Mouse (Mus musculus): Measurements from ENCODE around the gene Pecam1. TPM values are rescaled to one million over a fixed set of nuclear protein-coding genes. Genes with fewer than 3 reads are reported as not detected.

The Pecam1 gene
- polyA plus RNA-seq, 1 experiment from 2014 or later = 69.9 TPM

- H3K36me3 ChIP-seq (ENCODE audit: control insufficient read depth, insufficient read depth, low read length) = no peaks in the 10 kb centered on the region
- peaks cover 21 to 24% of the 10 kb centered on the region in 2 experiments; a peak in 3 of 4 replicates for H3K4me1 ChIP-seq (ENCODE audit: control insufficient read depth in 2 of 2, insufficient read depth in 2 of 2, low read length in 2 of 2)
- no peaks in the 10 kb centered on the region for H3K27me3 ChIP-seq (ENCODE audit: control insufficient read depth, insufficient read depth, low read length)
- H3K27ac ChIP-seq (replicated peaks in 1 of 2; ENCODE audit: control insufficient read depth in 1 of 2, insufficient read depth in 1 of 2, low read depth in 2 of 2, low read length in 2 of 2) = no peak overlapping the region; a peak in 1 of 4 replicates
- 85% methylated on average over 2 of the region's 2 CpGs for WGBS
- no peaks in the 10 kb centered on the region for H3K9me3 ChIP-seq (ENCODE audit: control insufficient read depth, low read length)
- no peak overlapping the region for H3K4me3 ChIP-seq (ENCODE audit: control insufficient read depth in 1 of 2, insufficient read depth in 1 of 2, low read depth in 1 of 2, low read length in 2 of 2)
- H3K4me2 ChIP-seq (ENCODE audit: low read length) = no peak overlapping the region
- no peak overlapping the region for H3K9ac ChIP-seq (ENCODE audit: low read length)
- no peak for ATAC-seq (ENCODE audit: insufficient number of reproducible peaks, insufficient read depth, low FRiP score, low read depth)
Measured at GRCm38 (mm10) chr11:106665841-106666240, 84.6 kb downstream of the Pecam1 start.

DNA sequence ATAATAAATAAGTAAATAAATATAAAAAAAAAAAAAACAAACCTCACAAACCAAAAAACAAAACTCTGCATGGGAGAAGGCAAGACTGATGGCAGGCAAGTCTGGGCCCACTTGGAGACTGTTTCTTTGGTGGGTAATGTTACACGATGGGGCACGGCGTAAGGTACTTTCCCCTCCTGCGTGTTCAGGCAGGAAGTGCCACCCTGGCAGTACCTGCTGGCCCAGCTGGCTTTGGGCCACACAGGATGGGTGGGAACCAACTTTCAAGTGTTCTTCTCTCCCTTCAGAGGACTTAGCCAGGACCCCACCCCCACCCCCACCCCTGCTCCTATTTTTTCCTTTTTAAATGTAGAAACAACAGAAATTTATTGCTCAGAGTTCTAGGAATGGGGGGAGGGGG is 85.1 kb downstream of the Pecam1 start:
- H3K27ac ChIP-seq (replicated peaks in 1 of 2; ENCODE audit: control insufficient read depth in 1 of 2, insufficient read depth in 1 of 2, low read depth in 2 of 2, low read length in 2 of 2) = no peak overlapping the region; a peak in 1 of 4 replicates

GRCm38 (mm10) chr11:106664691-106665090 is 85.7 kb downstream of the Pecam1 start:
- H3K27ac ChIP-seq (replicated peaks in 1 of 2; ENCODE audit: control insufficient read depth in 1 of 2, insufficient read depth in 1 of 2, low read depth in 2 of 2, low read length in 2 of 2) = peak overlapping the region in 1 of 2 experiments; percentile 60; a peak in 1 of 4 replicates
- peaks cover 29% of the 10 kb centered on the region in 2 experiments for H3K4me1 ChIP-seq (ENCODE audit: control insufficient read depth in 2 of 2, insufficient read depth in 2 of 2, low read length in 2 of 2)
- no peak overlapping the region for H3K9ac ChIP-seq (ENCODE audit: low read length)
- no peaks in the 10 kb centered on the region for H3K27me3 ChIP-seq (ENCODE audit: control insufficient read depth, insufficient read depth, low read length)
- no peak for ATAC-seq (ENCODE audit: insufficient number of reproducible peaks, insufficient read depth, low FRiP score, low read depth)
- no peaks in the 10 kb centered on the region for H3K36me3 ChIP-seq (ENCODE audit: control insufficient read depth, insufficient read depth, low read length)
- no peak overlapping the region for H3K4me2 ChIP-seq (ENCODE audit: low read length)
- no peak overlapping the region for H3K4me3 ChIP-seq (ENCODE audit: control insufficient read depth in 1 of 2, insufficient read depth in 1 of 2, low read depth in 1 of 2, low read length in 2 of 2)
- no peaks in the 10 kb centered on the region for H3K9me3 ChIP-seq (ENCODE audit: control insufficient read depth, low read length)
- WGBS = 74% methylated on average over 8 of the region's 8 CpGs

More for the DNA sequence above, 85.1 kb downstream of the Pecam1 start:
- H3K27me3 ChIP-seq (ENCODE audit: control insufficient read depth, insufficient read depth, low read length) = no peaks in the 10 kb centered on the region
- no peak for ATAC-seq (ENCODE audit: insufficient number of reproducible peaks, insufficient read depth, low FRiP score, low read depth)
- peaks cover 26% of the 10 kb centered on the region in 2 experiments for H3K4me1 ChIP-seq (ENCODE audit: control insufficient read depth in 2 of 2, insufficient read depth in 2 of 2, low read length in 2 of 2)
- no peak overlapping the region for H3K9ac ChIP-seq (ENCODE audit: low read length)
- H3K4me2 ChIP-seq (ENCODE audit: low read length) = no peak overlapping the region
- WGBS = 85% methylated on average over 4 of the region's 4 CpGs
- H3K9me3 ChIP-seq (ENCODE audit: control insufficient read depth, low read length) = no peaks in the 10 kb centered on the region
- no peak overlapping the region for H3K4me3 ChIP-seq (ENCODE audit: control insufficient read depth in 1 of 2, insufficient read depth in 1 of 2, low read depth in 1 of 2, low read length in 2 of 2)
- H3K36me3 ChIP-seq (ENCODE audit: control insufficient read depth, insufficient read depth, low read length) = no peaks in the 10 kb centered on the region

- 73% methylated on average over 6 of the region's 6 CpGs for WGBS
- H3K9ac ChIP-seq (ENCODE audit: low read length) = no peak overlapping the region
- H3K4me3 ChIP-seq (ENCODE audit: control insufficient read depth in 1 of 2, insufficient read depth in 1 of 2, low read depth in 1 of 2, low read length in 2 of 2) = no peak overlapping the region
- H3K27ac ChIP-seq (replicated peaks in 1 of 2; ENCODE audit: control insufficient read depth in 1 of 2, insufficient read depth in 1 of 2, low read depth in 2 of 2, low read length in 2 of 2) = peak overlapping the region; percentile 16 to 60; a peak in 2 of 4 replicates
- H3K36me3 ChIP-seq (ENCODE audit: control insufficient read depth, insufficient read depth, low read length) = no peaks in the 10 kb centered on the region
- no peaks in the 10 kb centered on the region for H3K9me3 ChIP-seq (ENCODE audit: control insufficient read depth, low read length)
- H3K27me3 ChIP-seq (ENCODE audit: control insufficient read depth, insufficient read depth, low read length) = no peaks in the 10 kb centered on the region
- H3K4me1 ChIP-seq (ENCODE audit: control insufficient read depth in 2 of 2, insufficient read depth in 2 of 2, low read length in 2 of 2) = peaks cover 27 to 29% of the 10 kb centered on the region in 2 experiments
- no peak overlapping the region for H3K4me2 ChIP-seq (ENCODE audit: low read length)
- ATAC-seq (ENCODE audit: insufficient number of reproducible peaks, insufficient read depth, low FRiP score, low read depth) = no peak
Measured at GRCm38 (mm10) chr11:106663838-106664237, 86.6 kb downstream of the Pecam1 start.

- Histone ChIP-seq H3K4me2 (ENCODE audit: low read length) (no peak overlapping the region), H3K4me3 (ENCODE audit: control insufficient read depth in 1 of 2, insufficient read depth in 1 of 2, low read depth in 1 of 2, low read length in 2 of 2) (no peak overlapping the region), H3K27ac (replicated peaks in 1 of 2; ENCODE audit: control insufficient read depth in 1 of 2, insufficient read depth in 1 of 2, low read depth in 2 of 2, low read length in 2 of 2) (peak overlapping the region in 1 of 2 experiments; percentile 92; a peak in 1 of 4 replicates), H3K36me3 (ENCODE audit: control insufficient read depth, insufficient read depth, low read length) (no peaks in the 10 kb centered on the region), H3K27me3 (ENCODE audit: control insufficient read depth, insufficient read depth, low read length) (no peaks in the 10 kb centered on the region), H3K9me3 (ENCODE audit: control insufficient read depth, low read length) (no peaks in the 10 kb centered on the region), H3K4me1 (ENCODE audit: control insufficient read depth in 2 of 2, insufficient read depth in 2 of 2, low read length in 2 of 2) (peaks cover 27 to 30% of the 10 kb centered on the region in 2 experiments), H3K9ac (ENCODE audit: low read length) (no peak overlapping the region)
- WGBS = 89% methylated on average over 10 of the region's 11 CpGs
- ATAC-seq (ENCODE audit: insufficient number of reproducible peaks, insufficient read depth, low FRiP score, low read depth) = no peak
Measured at GRCm38 (mm10) chr11:106662634-106663407, 87.6 kb downstream of the Pecam1 start.

DNA sequence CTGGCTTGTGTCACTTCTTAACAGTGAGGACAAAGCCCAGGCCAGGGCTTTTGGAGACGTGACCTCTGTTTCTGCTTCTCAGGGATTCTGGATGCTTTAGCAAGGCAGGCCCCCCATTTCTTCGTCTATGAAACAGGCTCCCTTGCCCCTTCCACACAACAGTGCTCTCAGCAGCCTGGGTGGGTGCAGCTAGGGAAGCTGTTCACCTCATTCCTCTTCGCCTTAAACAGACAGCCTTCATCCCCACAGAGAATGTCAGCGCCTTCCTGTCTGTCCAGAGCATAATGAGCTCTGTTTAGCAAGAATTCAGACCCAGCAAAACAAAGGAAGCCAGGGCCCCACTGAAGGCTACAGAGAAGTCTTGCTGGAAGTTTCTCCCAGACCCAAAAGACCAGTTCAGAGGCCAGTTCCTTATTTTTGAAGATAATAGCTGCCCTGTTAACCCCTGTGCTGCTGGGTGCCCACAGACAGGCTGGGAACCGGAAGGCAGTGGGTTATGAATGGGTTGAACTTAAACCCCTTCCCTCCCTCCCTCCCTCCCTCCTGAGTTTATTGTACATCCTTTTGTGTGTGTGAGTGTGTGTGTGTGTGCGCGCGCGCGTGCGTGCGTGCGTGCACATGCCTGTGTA is 89.9 kb downstream of the Pecam1 start:
- peak; percentile 20; the same call in 1 of the 2 replicates for ATAC-seq (ENCODE audit: insufficient number of reproducible peaks, insufficient read depth, low FRiP score, low read depth)
- no peak overlapping the region for H3K4me2 ChIP-seq (ENCODE audit: low read length)
- H3K9ac ChIP-seq (ENCODE audit: low read length) = peak overlapping the region; percentile 59
- peaks cover 28 to 34% of the 10 kb centered on the region in 2 experiments for H3K4me1 ChIP-seq (ENCODE audit: control insufficient read depth in 2 of 2, insufficient read depth in 2 of 2, low read length in 2 of 2)
- H3K4me3 ChIP-seq (ENCODE audit: control insufficient read depth in 1 of 2, insufficient read depth in 1 of 2, low read depth in 1 of 2, low read length in 2 of 2) = no peak overlapping the region
- no peaks in the 10 kb centered on the region for H3K9me3 ChIP-seq (ENCODE audit: control insufficient read depth, low read length)
- no peaks in the 10 kb centered on the region for H3K36me3 ChIP-seq (ENCODE audit: control insufficient read depth, insufficient read depth, low read length)
- peak overlapping the region; percentile 92 for H3K27ac ChIP-seq (replicated peaks in 1 of 2; ENCODE audit: control insufficient read depth in 1 of 2, insufficient read depth in 1 of 2, low read depth in 2 of 2, low read length in 2 of 2)
- 55% methylated on average over 13 of the region's 13 CpGs for WGBS
- no peaks in the 10 kb centered on the region for H3K27me3 ChIP-seq (ENCODE audit: control insufficient read depth, insufficient read depth, low read length)

GRCm38 (mm10) chr11:106659598-106660295 is 90.7 kb downstream of the Pecam1 start:
- peaks cover 28 to 34% of the 10 kb centered on the region in 2 experiments for H3K4me1 ChIP-seq (ENCODE audit: control insufficient read depth in 2 of 2, insufficient read depth in 2 of 2, low read length in 2 of 2)
- H3K36me3 ChIP-seq (ENCODE audit: control insufficient read depth, insufficient read depth, low read length) = no peaks in the 10 kb centered on the region
- 0 out of 2 replicates have a peak, but pooled peaks have one; percentile 20 for ATAC-seq (ENCODE audit: insufficient number of reproducible peaks, insufficient read depth, low FRiP score, low read depth)
- WGBS = 57% methylated on average over 15 of the region's 15 CpGs
- no peaks in the 10 kb centered on the region for H3K27me3 ChIP-seq (ENCODE audit: control insufficient read depth, insufficient read depth, low read length)
- H3K9ac ChIP-seq (ENCODE audit: low read length) = peak overlapping the region; percentile 59
- H3K4me3 ChIP-seq (ENCODE audit: control insufficient read depth in 1 of 2, insufficient read depth in 1 of 2, low read depth in 1 of 2, low read length in 2 of 2) = no peak overlapping the region
- H3K4me2 ChIP-seq (ENCODE audit: low read length) = peak overlapping the region; percentile 11; the same call in 1 of the 2 replicates
- no peaks in the 10 kb centered on the region for H3K9me3 ChIP-seq (ENCODE audit: control insufficient read depth, low read length)
- H3K27ac ChIP-seq (replicated peaks in 1 of 2; ENCODE audit: control insufficient read depth in 1 of 2, insufficient read depth in 1 of 2, low read depth in 2 of 2, low read length in 2 of 2) = peak overlapping the region; percentile 92

All from heart, embryonic 14.5 days (tissue).